Mouse (Mus musculus) heart, embryonic 11.5 days (tissue): ENCODE results near the gene D17Wsu92e. TPM values are rescaled to one million over a fixed set of nuclear protein-coding genes. Genes with fewer than 3 reads are reported as not detected.

Experiments used
- ATAC-seq: fragments of 200-750 bp; cut with Nextera tagmentation; replicated peaks from 2 replicates; pipeline ENCODE4 v1.8.0; 2017; ENCODE audit warnings: moderate library complexity; ENCODE audit not compliant: insufficient number of reproducible peaks, low FRiP score, low TSS enrichment
- H3K27ac ChIP-seq: fragments of 300-500 bp; sonication (generic); 2 replicates; pipeline ENCODE4 v1.5.1; 2014; ENCODE audit warnings: mild to moderate bottlenecking, low read depth, low read length
- H3K27me3 ChIP-seq: fragments of 300-500 bp; sonication (generic); 2 replicates; pipeline ENCODE4 v1.6.1; 2014; ENCODE audit warnings: mild to moderate bottlenecking, low read length, mixed read lengths; ENCODE audit not compliant: control insufficient read depth, insufficient read depth
- H3K36me3 ChIP-seq: fragments of 300-500 bp; sonication (generic); 2 replicates; pipeline ENCODE4 v1.6.1; 2014; ENCODE audit warnings: mild to moderate bottlenecking, low read length, moderate library complexity, mixed read lengths; ENCODE audit not compliant: control insufficient read depth, insufficient read depth
- H3K4me1 ChIP-seq: fragments of 300-500 bp; sonication (generic); 2 replicates; pipeline ENCODE4 v1.6.1; 2014; ENCODE audit warnings: low read length; ENCODE audit not compliant: control insufficient read depth, insufficient read depth
- H3K4me2 ChIP-seq: fragments of 300-500 bp; sonication (generic); 2 replicates; pipeline ENCODE4 v1.6.1; 2014; ENCODE audit warnings: mild to moderate bottlenecking, moderate library complexity
- H3K4me3 ChIP-seq: fragments of 300-500 bp; sonication (generic); 2 replicates; pipeline ENCODE4 v1.5.1; 2014; ENCODE audit warnings: low read depth, low read length
- H3K9ac ChIP-seq: fragments of 300-500 bp; sonication (generic); 2 replicates; pipeline ENCODE4 v1.6.1; 2014; ENCODE audit warnings: mild to moderate bottlenecking, low read depth, low read length, moderate library complexity
- H3K9me3 ChIP-seq: fragments of 300-500 bp; sonication (generic); replicated peaks from 2 replicates; pipeline ENCODE4 v1.6.1; 2016; ENCODE audit warnings: low read length; ENCODE audit not compliant: control insufficient read depth
- WGBS: fragments of 180-500 bp; shearing (Covaris S2); extraction: QIAGEN DNeasy Blood & Tissue Kit; methylation state at CpG from one replicate; pipeline ENCODE4 v1.1.7; 2014; ENCODE audit not compliant: insufficient replicate concordance; 5-methylcytosine and 5-hydroxymethylcytosine counted together
- polyA plus RNA-seq: library from polyadenylated mRNA; unstranded; fragments of >200 nt; fragmentation: Nextera tagmentation; extraction: Ambion mirVana; gene quantifications from 2 replicates; pipeline ENCODE4 v1.2.1, GENCODE M21; 2014

D17Wsu92e gene
- polyA plus RNA-seq, 1 experiment from 2014 or later = 11.8 TPM

GRCm38 (mm10) chr17:27728770-27729169, 91.7 kb downstream of the D17Wsu92e start, which contains the start of gene Spdef:
Gene Spdef (minus strand): TSS chr17:27728955.
- H3K4me3 ChIP-seq = no peak within 1 kb of the TSS
- no peak within 1 kb of the TSS for H3K27ac ChIP-seq
- H3K4me2 ChIP-seq = no peak within 1 kb of the TSS
- H3K36me3 ChIP-seq = no peaks in the 10 kb centered on the region
- no peaks in the 10 kb centered on the region for H3K27me3 ChIP-seq
- WGBS = 72% methylated on average over 10 of the region's 10 CpGs
- H3K9me3 ChIP-seq = no peaks in the 10 kb centered on the region
- peaks cover 4% of the 10 kb centered on the region; the same call in 1 of the 2 replicates for H3K4me1 ChIP-seq
- ATAC-seq = no peak
- no peak within 1 kb of the TSS for H3K9ac ChIP-seq

GRCm38 (mm10) chr17:27726527-27726926, 93.9 kb downstream of the D17Wsu92e start:
- Histone ChIP-seq H3K4me1 (peaks cover 4% of the 10 kb centered on the region; the same call in 1 of the 2 replicates), H3K27ac (no peak overlapping the region), H3K4me3 (no peak overlapping the region), H3K9me3 (no peaks in the 10 kb centered on the region), H3K9ac (no peak overlapping the region), H3K27me3 (no peaks in the 10 kb centered on the region; the same call in 1 of the 2 replicates), H3K4me2 (no peak overlapping the region), H3K36me3 (no peaks in the 10 kb centered on the region)
- no peak for ATAC-seq
- WGBS = 34% methylated on average over 7 of the region's 7 CpGs

- Histone ChIP-seq H3K4me1 (peaks cover 4% of the 10 kb centered on the region; the same call in 1 of the 2 replicates), H3K4me2 (no peak overlapping the region), H3K36me3 (no peaks in the 10 kb centered on the region), H3K9me3 (no peaks in the 10 kb centered on the region), H3K4me3 (no peak overlapping the region), H3K27me3 (peaks cover 1% of the 10 kb centered on the region), H3K9ac (no peak overlapping the region), H3K27ac (no peak overlapping the region)
- WGBS = 15% methylated on average over 10 of the region's 10 CpGs
- no peak for ATAC-seq
Measured at GRCm38 (mm10) chr17:27725412-27725811, 95.0 kb downstream of the D17Wsu92e start.

- no peaks in the 10 kb centered on the region for H3K9me3 ChIP-seq
- H3K4me3 ChIP-seq = no peak overlapping the region
- H3K36me3 ChIP-seq = no peaks in the 10 kb centered on the region
- 48% methylated on average over 10 of the region's 10 CpGs for WGBS
- no peak overlapping the region for H3K4me2 ChIP-seq
- no peak overlapping the region for H3K9ac ChIP-seq
- H3K4me1 ChIP-seq = peaks cover 4% of the 10 kb centered on the region; the same call in 1 of the 2 replicates
- peaks cover 5% of the 10 kb centered on the region for H3K27me3 ChIP-seq
- ATAC-seq = no peak
- no peak overlapping the region for H3K27ac ChIP-seq
Measured at GRCm38 (mm10) chr17:27725011-27725410, 95.4 kb downstream of the D17Wsu92e start.

GRCm38 (mm10) chr17:27724327-27724726, 96.1 kb downstream of the D17Wsu92e start:
- Histone ChIP-seq H3K4me3 (no peak overlapping the region), H3K27me3 (peaks cover 12% of the 10 kb centered on the region), H3K4me1 (peaks cover 4% of the 10 kb centered on the region; the same call in 1 of the 2 replicates), H3K27ac (no peak overlapping the region), H3K4me2 (no peak overlapping the region), H3K9ac (no peak overlapping the region), H3K9me3 (no peaks in the 10 kb centered on the region), H3K36me3 (no peaks in the 10 kb centered on the region)
- no peak for ATAC-seq
- 20% methylated on average over 3 of the region's 3 CpGs for WGBS

GRCm38 (mm10) chr17:27721125-27721664, 99.3 kb downstream of the D17Wsu92e start:
- ATAC-seq = no peak
- Histone ChIP-seq H3K9me3 (no peaks in the 10 kb centered on the region), H3K36me3 (no peaks in the 10 kb centered on the region), H3K4me1 (peaks cover 11% of the 10 kb centered on the region), H3K4me2 (no peak overlapping the region), H3K4me3 (no peak overlapping the region), H3K27me3 (peaks cover 33% of the 10 kb centered on the region), H3K27ac (no peak overlapping the region), H3K9ac (no peak overlapping the region)
- 74% methylated on average over 9 of the region's 9 CpGs for WGBS

GRCm38 (mm10) chr17:27720326-27720725, 100.1 kb downstream of the D17Wsu92e start:
- Histone ChIP-seq H3K9me3 (no peaks in the 10 kb centered on the region), H3K4me2 (no peak overlapping the region), H3K4me1 (peaks cover 11% of the 10 kb centered on the region), H3K27ac (no peak overlapping the region), H3K36me3 (no peaks in the 10 kb centered on the region), H3K4me3 (no peak overlapping the region), H3K27me3 (peaks cover 33% of the 10 kb centered on the region), H3K9ac (no peak overlapping the region)
- 52% methylated on average over 9 of the region's 9 CpGs for WGBS
- ATAC-seq = no peak

GRCm38 (mm10) chr17:27719663-27720062, 100.8 kb downstream of the D17Wsu92e start:
- Histone ChIP-seq H3K4me1 (peaks cover 8% of the 10 kb centered on the region), H3K4me3 (no peak overlapping the region), H3K9me3 (no peaks in the 10 kb centered on the region), H3K4me2 (no peak overlapping the region), H3K36me3 (no peaks in the 10 kb centered on the region), H3K27me3 (peaks cover 35% of the 10 kb centered on the region), H3K9ac (no peak overlapping the region), H3K27ac (no peak overlapping the region)
- WGBS = 56% methylated on average over 14 of the region's 14 CpGs
- ATAC-seq = no peak

GRCm38 (mm10) chr17:27718250-27718649, 102.2 kb downstream of the D17Wsu92e start:
- WGBS = 56% methylated on average over 5 of the region's 5 CpGs
- no peak overlapping the region for H3K4me3 ChIP-seq
- H3K4me2 ChIP-seq = no peak overlapping the region
- peaks cover 35% of the 10 kb centered on the region for H3K27me3 ChIP-seq
- no peaks in the 10 kb centered on the region for H3K36me3 ChIP-seq
- no peak overlapping the region for H3K27ac ChIP-seq
- peaks cover 8% of the 10 kb centered on the region for H3K4me1 ChIP-seq
- ATAC-seq = no peak
- H3K9me3 ChIP-seq = no peaks in the 10 kb centered on the region
- no peak overlapping the region for H3K9ac ChIP-seq
